Mouse (Mus musculus): ENCODE measurements around the gene Gnb5. TPM values are rescaled to one million over a fixed set of nuclear protein-coding genes. Genes with fewer than 3 reads are reported as not detected.

Gnb5 gene
- polyA plus RNA-seq, 1 experiment from 2014 or later, result 53.2 TPM

Other genes starting within 250 kb of the Gnb5 start
- 23.9 and 33.5 TPM in 2 replicates for gene Myo5a, start 235.3 kb upstream of the Gnb5 start, polyA plus RNA-seq (2014; fragmentation: Nextera tagmentation; extraction: Ambion mirVana)
- 0.10 and 0.14 TPM in 2 replicates for gene Myo5c, start 74.3 kb upstream of the Gnb5 start, polyA plus RNA-seq (2014; fragmentation: Nextera tagmentation; extraction: Ambion mirVana)
- gene Bcl2l10, start 41.5 kb downstream of the Gnb5 start, polyA plus RNA-seq (2014; fragmentation: Nextera tagmentation; extraction: Ambion mirVana), result not detected in 2 replicates
- 140 and 141 TPM in 2 replicates for gene Mapk6, start 103.7 kb downstream of the Gnb5 start, polyA plus RNA-seq (2014; fragmentation: Nextera tagmentation; extraction: Ambion mirVana)
- 34.1 and 39.7 TPM in 2 replicates for gene Leo1, start 135.2 kb downstream of the Gnb5 start, polyA plus RNA-seq (2014; fragmentation: Nextera tagmentation; extraction: Ambion mirVana)